Mouse (Mus musculus): Measurements from ENCODE around the gene Lamc2. TPM values are rescaled to one million over a fixed set of nuclear protein-coding genes. Genes with fewer than 3 reads are reported as not detected.

Lamc2 gene
- total RNA-seq, 2 experiments from 2014 or later, result not detected

Other genes starting within 250 kb of the Lamc2 start
- not detected in 2 replicates for gene Nmnat2, start 231.5 kb downstream of the Lamc2 start, total RNA-seq (2014; fragmentation: Nextera tagmentation)
- not detected in 2 replicates for gene Nmnat2, start 231.5 kb downstream of the Lamc2 start, total RNA-seq (2017)
- gene Lamc1, start 146.3 kb upstream of the Lamc2 start, total RNA-seq (2014; fragmentation: Nextera tagmentation), result 3.3 and 5.1 TPM in 2 replicates
- 2.7 and 5.2 TPM in 2 replicates for gene Lamc1, start 146.3 kb upstream of the Lamc2 start, total RNA-seq (2017)
- gene Shcbp1l, start 238.7 kb upstream of the Lamc2 start, total RNA-seq (2014; fragmentation: Nextera tagmentation), result 1.2 and 3.9 TPM in 2 replicates
- 0.36 and 0.99 TPM in 2 replicates for gene Shcbp1l, start 238.7 kb upstream of the Lamc2 start, total RNA-seq (2017)

All from granulocyte monocyte progenitor cell, adult 5-6 weeks (primary cell).